Mouse (Mus musculus) ES-CJ7 (cell line): ENCODE results near the gene Caprin1.

Source experiments
- DNase-seq: peaks from one replicate; pipeline ENCODE4 v3.0.0; 2011; ENCODE audit warnings: low read depth, low spot score

The Caprin1 gene

GRCm38 (mm10) chr2:103797491-103798009 is at the start of gene Caprin1:
Caprin1 (minus strand) TSS chr2:103797649.
- DNase-seq, result peak; percentile 92

GRCm38 (mm10) chr2:103846875-103847274 is 49.4 kb upstream of the Caprin1 start:
- no peak for DNase-seq

- no peak for DNase-seq
Measured at GRCm38 (mm10) chr2:103846271-103846670, 48.8 kb upstream of the Caprin1 start.

GRCm38 (mm10) chr2:103844016-103844415 is 46.6 kb upstream of the Caprin1 start:
- no peak for DNase-seq

- DNase-seq, result no peak
Measured at GRCm38 (mm10) chr2:103843321-103843720, 45.9 kb upstream of the Caprin1 start.

- peak; percentile 53 for DNase-seq
Measured at GRCm38 (mm10) chr2:103842299-103842698, 44.9 kb upstream of the Caprin1 start.

- peak; percentile 39 for DNase-seq
Measured at GRCm38 (mm10) chr2:103838483-103838882, 41.0 kb upstream of the Caprin1 start.

- no peak for DNase-seq
Measured at GRCm38 (mm10) chr2:103837166-103837565, 39.7 kb upstream of the Caprin1 start.

- no peak for DNase-seq
Measured at GRCm38 (mm10) chr2:103835614-103836395, 38.4 kb upstream of the Caprin1 start.

GRCm38 (mm10) chr2:103833816-103834445 is 36.5 kb upstream of the Caprin1 start:
- DNase-seq, result no peak

- no peak for DNase-seq
Measured at GRCm38 (mm10) chr2:103832899-103833298, 35.5 kb upstream of the Caprin1 start.

- DNase-seq, result no peak
Measured at GRCm38 (mm10) chr2:103828900-103829299, 31.5 kb upstream of the Caprin1 start.

GRCm38 (mm10) chr2:103824916-103825315 is 27.5 kb upstream of the Caprin1 start:
- no peak for DNase-seq

GRCm38 (mm10) chr2:103822560-103822959 is 25.1 kb upstream of the Caprin1 start:
- DNase-seq, result peak; percentile 42

GRCm38 (mm10) chr2:103817145-103817895 is 19.9 kb upstream of the Caprin1 start:
- peak; percentile 51 for DNase-seq

GRCm38 (mm10) chr2:103815976-103816375 is 18.5 kb upstream of the Caprin1 start:
- no peak for DNase-seq

GRCm38 (mm10) chr2:103811465-103812191 is 14.2 kb upstream of the Caprin1 start:
- DNase-seq, result no peak

GRCm38 (mm10) chr2:103810412-103810811 is 13.0 kb upstream of the Caprin1 start:
- peak; percentile 88 for DNase-seq

- no peak for DNase-seq
Measured at GRCm38 (mm10) chr2:103808466-103808865, 11.0 kb upstream of the Caprin1 start.

GRCm38 (mm10) chr2:103803770-103804530 is 6.5 kb upstream of the Caprin1 start:
- DNase-seq, result no peak

- DNase-seq, result no peak
Measured at GRCm38 (mm10) chr2:103802422-103802821, 5.0 kb upstream of the Caprin1 start.
